Mouse (Mus musculus): ENCODE measurements at regions not wholly inside any gene's neighbourhood (a gene's known extent, or its start where the extent isn't known, plus 50 kb on each side); places are given as distances from the start of the nearest gene placed in this dataset.

DNA sequence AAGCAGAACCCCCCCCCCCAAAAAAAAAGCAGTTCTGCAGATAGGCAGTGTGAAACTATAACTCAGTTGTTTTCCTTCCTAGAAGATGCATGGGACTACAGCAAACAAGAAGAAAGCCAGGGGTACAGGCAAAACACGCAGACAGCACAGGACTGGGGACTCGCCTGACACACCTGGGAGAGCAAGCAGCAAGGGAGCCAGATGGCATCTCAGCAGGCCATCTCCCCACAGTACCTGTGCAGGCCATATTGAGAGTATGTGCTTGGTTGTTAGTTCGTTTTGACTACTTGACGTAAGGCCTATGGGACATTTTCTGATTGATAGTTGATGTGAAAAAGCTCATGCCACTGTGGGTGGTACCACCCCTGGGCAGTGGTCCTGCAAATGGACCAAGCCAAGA lies 113.4 kb upstream of the Hes1 start:
- TF ChIP-seq CTCF (IDR thresholded peaks at IDR 0.05) (no peak), EP300 (IDR thresholded peaks at IDR 0.05) (no peak)
